In genomic region chr3:148448465-148448864, GRCm38 (mm10) we compare ENCODE assay signal across 18 mouse cellular contexts.
A peak's percentile ranks its signal among the peaks of the same experiment; 100 is the strongest.
DNase-seq lines count a peak whose midpoint lies in the region; ATAC-seq and TF ChIP-seq lines count a peak whose summit lies in the region.
"Had no signal": no experiment of that assay in that cellular context is flagged by ENCODE, and none has a peak within 500 bp of the region (broad histone marks: within the 10 kb centered on the region; RNA-seq: fewer than 3 reads in every experiment).

No protein-coding gene starts in this region.

- no peak for TF ChIP-seq EP300 in stomach, postnatal 0 days (optimal IDR thresholded peaks at IDR 0.05)

- peak; percentile 38 for DNase-seq in embryonic facial prominence, embryonic 14.5 days (ENCODE audit: low spot score)
- DNase-seq in embryonic facial prominence, embryonic 10.5 days (ENCODE audit: low spot score) = no peak
- DNase-seq in stomach, postnatal 0 days (ENCODE audit: low spot score) = no peak
- no peak for DNase-seq in heart, postnatal 25 days (ENCODE audit: low spot score)
- no peak for DNase-seq in thymus, postnatal 25 days
- no peak for DNase-seq in adrenal gland, adult (ENCODE audit: inconsistent age in 2 of 2, low spot score in 1 of 2)
- DNase-seq: cerebellum, postnatal 14 days; right cerebral cortex, postnatal 25 days; thymus, postnatal 36 days had no signal

- 10% methylated on average over 1 of the region's 1 CpGs for WGBS in embryonic facial prominence, embryonic 14.5 days
- 56% methylated on average over 1 of the region's 1 CpGs for WGBS in embryonic facial prominence, embryonic 10.5 days
- 44% methylated on average over 1 of the region's 1 CpGs for WGBS in stomach, embryonic 14.5 days
- 36% methylated on average over 1 of the region's 1 CpGs for WGBS in stomach, postnatal 0 days
- 43% methylated on average over 1 of the region's 1 CpGs for WGBS in intestine, embryonic 16.5 days

- H3K4me1 ChIP-seq in embryonic facial prominence, embryonic 14.5 days (ENCODE audit: control insufficient read depth, insufficient read depth, low read length) = no peaks in the 10 kb centered on the region; the same call in 1 of the 2 replicates
- H3K4me1 ChIP-seq in embryonic facial prominence, embryonic 10.5 days = no peaks in the 10 kb centered on the region
- H3K4me1 ChIP-seq in stomach, embryonic 14.5 days (ENCODE audit: control insufficient read depth, insufficient read depth, low read length) = no peaks in the 10 kb centered on the region
- H3K4me1 ChIP-seq in stomach, postnatal 0 days (replicated peaks; ENCODE audit: control insufficient read depth, insufficient read depth) = no peaks in the 10 kb centered on the region
- no peaks in the 10 kb centered on the region for H3K4me1 ChIP-seq in intestine, embryonic 16.5 days (ENCODE audit: control insufficient read depth, insufficient read depth, low read length)
- H3K4me1 ChIP-seq: heart, embryonic 13.5 days; lung, embryonic 15.5 days; neural tube, embryonic 13.5 days had no signal

- no peaks in the 10 kb centered on the region for H3K27me3 ChIP-seq in embryonic facial prominence, embryonic 14.5 days (replicated peaks; ENCODE audit: control insufficient read depth, insufficient read depth, low read length)
- no peaks in the 10 kb centered on the region for H3K27me3 ChIP-seq in embryonic facial prominence, embryonic 10.5 days (replicated peaks; ENCODE audit: low read depth, poor library complexity, severe bottlenecking)
- H3K27me3 ChIP-seq in stomach, embryonic 14.5 days (ENCODE audit: control insufficient read depth, insufficient read depth, low read length) = no peaks in the 10 kb centered on the region
- no peaks in the 10 kb centered on the region for H3K27me3 ChIP-seq in stomach, postnatal 0 days (ENCODE audit: control insufficient read depth, insufficient read depth, low read length)
- H3K27me3 ChIP-seq in intestine, embryonic 16.5 days (replicated peaks; ENCODE audit: control insufficient read depth, insufficient read depth, low read length) = no peaks in the 10 kb centered on the region
- H3K27me3 ChIP-seq: lung, embryonic 15.5 days; neural tube, embryonic 13.5 days had no signal

- intact Hi-C loops in heart, postnatal 25 days (cut with DNase I) = no loop called here

- no peak overlapping the region for H3K9ac ChIP-seq in embryonic facial prominence, embryonic 14.5 days (ENCODE audit: low read depth, low read length)
- H3K9ac ChIP-seq in stomach, embryonic 14.5 days (replicated peaks; ENCODE audit: low read depth, low read length) = no peak overlapping the region
- H3K9ac ChIP-seq in stomach, postnatal 0 days (ENCODE audit: low read length) = no peak overlapping the region
- H3K9ac ChIP-seq in intestine, embryonic 16.5 days (ENCODE audit: low read depth, low read length) = no peak overlapping the region
- H3K9ac ChIP-seq: heart, embryonic 13.5 days; lung, embryonic 15.5 days; neural tube, embryonic 13.5 days had no signal

- H3K36me3 ChIP-seq in embryonic facial prominence, embryonic 14.5 days (ENCODE audit: control insufficient read depth, insufficient read depth, low read length) = no peaks in the 10 kb centered on the region
- H3K36me3 ChIP-seq in embryonic facial prominence, embryonic 10.5 days (replicated peaks) = no peaks in the 10 kb centered on the region
- H3K36me3 ChIP-seq in stomach, embryonic 14.5 days (ENCODE audit: control insufficient read depth, insufficient read depth, low read length) = no peaks in the 10 kb centered on the region
- no peaks in the 10 kb centered on the region for H3K36me3 ChIP-seq in stomach, postnatal 0 days (ENCODE audit: control insufficient read depth, insufficient read depth, low read length)
- H3K36me3 ChIP-seq in intestine, embryonic 16.5 days (ENCODE audit: control insufficient read depth, insufficient read depth, low read length) = no peaks in the 10 kb centered on the region
- H3K36me3 ChIP-seq: G1E; heart, embryonic 13.5 days; lung, embryonic 15.5 days; neural tube, embryonic 13.5 days had no signal

- H3K4me3 ChIP-seq in embryonic facial prominence, embryonic 14.5 days (ENCODE audit: low read depth, low read length) = no peak overlapping the region
- H3K4me3 ChIP-seq in embryonic facial prominence, embryonic 10.5 days = no peak overlapping the region
- H3K4me3 ChIP-seq in stomach, embryonic 14.5 days (ENCODE audit: low read depth, low read length) = no peak overlapping the region
- no peak overlapping the region for H3K4me3 ChIP-seq in stomach, postnatal 0 days (ENCODE audit: low read depth, low read length)
- no peak overlapping the region for H3K4me3 ChIP-seq in intestine, embryonic 16.5 days (ENCODE audit: low read length)
- H3K4me3 ChIP-seq: erythroblast, embryonic 14.5 days; heart, embryonic 13.5 days; lung, embryonic 15.5 days; neural tube, embryonic 13.5 days had no signal

- ATAC-seq in embryonic facial prominence, embryonic 14.5 days (ENCODE audit: low read depth) = no peak
- peak; percentile 18; the same call in 1 of the 2 replicates for ATAC-seq in stomach, embryonic 14.5 days (ENCODE audit: insufficient number of reproducible peaks, insufficient read depth, low FRiP score, low read depth)
- ATAC-seq in stomach, postnatal 0 days (ENCODE audit: low FRiP score, low TSS enrichment) = no peak
- peak; percentile 52 for ATAC-seq in intestine, embryonic 16.5 days
- ATAC-seq: CD4-positive, CD25-positive, alpha-beta regulatory T cell, adult 4 months had no signal

- no peak overlapping the region for H3K27ac ChIP-seq in embryonic facial prominence, embryonic 14.5 days (replicated peaks; ENCODE audit: low read depth, low read length)
- H3K27ac ChIP-seq in embryonic facial prominence, embryonic 10.5 days (replicated peaks) = no peak overlapping the region
- H3K27ac ChIP-seq in stomach, embryonic 14.5 days (ENCODE audit: low read length) = no peak overlapping the region
- no peak overlapping the region for H3K27ac ChIP-seq in stomach, postnatal 0 days (replicated peaks)
- no peak overlapping the region for H3K27ac ChIP-seq in intestine, embryonic 16.5 days (ENCODE audit: low read length)
- H3K27ac ChIP-seq: heart, embryonic 13.5 days; lung, embryonic 15.5 days; neural tube, embryonic 13.5 days had no signal

- no peak overlapping the region for H3K4me2 ChIP-seq in embryonic facial prominence, embryonic 14.5 days (ENCODE audit: low read depth, low read length)
- H3K4me2 ChIP-seq in stomach, embryonic 14.5 days (replicated peaks; ENCODE audit: low read depth, low read length) = no peak overlapping the region
- no peak overlapping the region for H3K4me2 ChIP-seq in stomach, postnatal 0 days (replicated peaks; ENCODE audit: low read depth)
- H3K4me2 ChIP-seq in intestine, embryonic 16.5 days (ENCODE audit: low read depth, low read length) = no peak overlapping the region
- H3K4me2 ChIP-seq: heart, embryonic 13.5 days; liver, embryonic 11.5 days; lung, embryonic 15.5 days; neural tube, embryonic 13.5 days had no signal

- no peaks in the 10 kb centered on the region for H3K9me3 ChIP-seq in embryonic facial prominence, embryonic 14.5 days (ENCODE audit: control insufficient read depth, low read length)
- H3K9me3 ChIP-seq in embryonic facial prominence, embryonic 10.5 days = no peaks in the 10 kb centered on the region
- H3K9me3 ChIP-seq in stomach, embryonic 14.5 days (ENCODE audit: control insufficient read depth, low read depth, low read length) = no peaks in the 10 kb centered on the region
- no peaks in the 10 kb centered on the region for H3K9me3 ChIP-seq in stomach, postnatal 0 days (ENCODE audit: control insufficient read depth, low read length)
- no peaks in the 10 kb centered on the region for H3K9me3 ChIP-seq in intestine, embryonic 16.5 days (ENCODE audit: control insufficient read depth, low read length)
- H3K9me3 ChIP-seq: heart, embryonic 13.5 days; lung, embryonic 15.5 days; neural tube, embryonic 13.5 days had no signal

- no peak for TF ChIP-seq CTCF in stomach, postnatal 0 days (IDR thresholded peaks at IDR 0.05; ENCODE audit: low read depth)

Comparison
In these comparisons a context has a peak if more than half of its experiments do, and no peak if none do; other contexts are left out.
1. ATAC-seq: peak in stomach, embryonic 14.5 days (single experiment) and intestine, embryonic 16.5 days (single experiment); none in embryonic facial prominence, embryonic 14.5 days (single experiment) and stomach, postnatal 0 days (single experiment).